Mouse (Mus musculus): Measurements from ENCODE around the gene Zfp202. TPM values are rescaled to one million over a fixed set of nuclear protein-coding genes. Genes with fewer than 3 reads are reported as not detected.

Zfp202 gene
- polyA plus RNA-seq, 1 experiment: not detected

DNA sequence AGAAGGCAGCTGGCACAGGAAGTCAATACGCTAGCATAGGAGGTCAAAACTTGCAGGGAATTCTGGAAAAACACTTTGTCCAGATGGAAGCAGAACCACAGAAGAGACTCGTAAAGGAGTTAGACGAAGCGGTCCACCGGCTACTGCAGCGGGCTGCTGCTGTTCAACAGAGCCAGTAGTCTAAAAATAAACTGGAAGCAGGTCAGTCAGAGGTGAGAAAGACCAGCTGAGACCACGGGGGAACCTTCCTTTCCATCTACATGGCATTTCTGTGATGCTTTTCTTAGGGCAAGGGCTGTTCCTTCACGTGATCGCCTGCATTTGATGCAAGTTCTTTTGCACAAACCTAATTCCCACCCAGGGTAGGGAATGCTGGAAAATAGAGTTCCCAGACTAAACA, 53.4 kb downstream of the Zfp202 start:
- WGBS: 74% methylated on average over 9 of the region's 9 CpGs

DNA sequence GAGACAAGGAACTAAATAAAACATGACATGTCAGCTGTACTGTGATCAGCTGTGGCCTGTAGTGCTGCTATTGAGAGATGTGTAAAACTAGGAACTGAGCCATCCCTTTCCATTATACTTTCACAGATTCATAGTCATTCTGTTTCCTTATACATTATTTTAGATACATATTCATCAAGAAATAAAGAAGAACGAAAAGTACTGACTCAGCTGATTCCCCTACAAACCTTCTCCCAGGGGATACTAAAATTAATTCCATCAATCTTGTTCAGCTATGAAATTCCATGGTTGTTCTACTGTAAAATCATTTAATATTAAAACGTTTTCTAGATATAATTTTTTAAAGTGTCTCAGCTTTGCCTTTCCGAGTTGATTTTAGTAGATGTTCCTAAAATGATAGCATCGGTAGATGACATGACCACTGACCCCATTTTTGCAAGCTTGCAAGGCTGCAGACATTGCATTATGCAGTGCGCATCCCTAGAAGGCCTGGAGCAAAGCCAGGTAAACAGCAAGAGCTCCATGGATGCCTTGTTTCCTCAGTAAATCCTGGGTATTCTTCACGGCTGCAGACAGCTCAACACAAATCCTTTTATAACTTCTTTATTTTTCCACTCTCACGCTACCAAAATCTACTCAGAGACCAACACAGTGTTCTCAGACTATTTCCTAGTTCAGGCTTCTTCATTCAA, 54.0 kb downstream of the Zfp202 start:
- TF ChIP-seq CTCF (IDR thresholded peaks at IDR 0.05; ENCODE audit: control insufficient read depth, insufficient read depth, low read length): no peak
- no peak for TF ChIP-seq POLR2A (IDR thresholded peaks at IDR 0.05; ENCODE audit: borderline replicate concordance, control insufficient read depth, low read depth, low read length)
- no peak overlapping the region for H3K4me3 ChIP-seq (replicated peaks; ENCODE audit: control insufficient read depth, low read depth, low read length)
- H3K4me1 ChIP-seq (ENCODE audit: control insufficient read depth, insufficient read depth, low read length): peaks cover 2% of the 10 kb centered on the region
- 78% methylated on average over 7 of the region's 7 CpGs for WGBS
- no peak overlapping the region for H3K27ac ChIP-seq (ENCODE audit: control insufficient read depth, insufficient read depth, low read depth, low read length, poor library complexity)

More for the DNA sequence above, 53.4 kb downstream of the Zfp202 start:
- Histone ChIP-seq H3K27ac (ENCODE audit: control insufficient read depth, insufficient read depth, low read depth, low read length, poor library complexity) (no peak overlapping the region), H3K4me3 (replicated peaks; ENCODE audit: control insufficient read depth, low read depth, low read length) (no peak overlapping the region), H3K4me1 (ENCODE audit: control insufficient read depth, insufficient read depth, low read length) (peaks cover 2% of the 10 kb centered on the region)
- TF ChIP-seq POLR2A (IDR thresholded peaks at IDR 0.05; ENCODE audit: borderline replicate concordance, control insufficient read depth, low read depth, low read length) (no peak), CTCF (IDR thresholded peaks at IDR 0.05; ENCODE audit: control insufficient read depth, insufficient read depth, low read length) (no peak)

DNA sequence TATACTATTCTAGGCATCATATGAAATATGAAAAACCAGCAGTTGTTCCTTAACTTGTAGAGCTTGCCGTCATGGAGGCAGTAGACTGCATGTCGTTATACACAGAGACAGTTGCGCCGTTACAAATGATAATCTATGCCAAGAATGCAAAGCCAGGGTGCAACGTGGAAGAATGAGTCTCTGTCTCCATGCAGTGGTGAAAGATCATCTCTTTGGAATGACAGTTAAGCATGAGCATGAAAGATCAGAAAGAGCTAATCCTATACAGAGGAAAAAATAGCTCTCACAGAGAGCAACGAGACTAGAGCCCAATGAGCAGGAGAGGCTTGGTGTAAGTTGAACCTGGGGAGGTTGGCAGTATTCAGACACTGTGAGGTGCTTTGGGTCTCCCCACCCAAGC, 54.6 kb downstream of the Zfp202 start:
- Histone ChIP-seq H3K4me1 (ENCODE audit: control insufficient read depth, insufficient read depth, low read length) (no peaks in the 10 kb centered on the region), H3K27ac (ENCODE audit: control insufficient read depth, insufficient read depth, low read depth, low read length, poor library complexity) (no peak overlapping the region), H3K4me3 (replicated peaks; ENCODE audit: control insufficient read depth, low read depth, low read length) (no peak overlapping the region)
- WGBS: 82% methylated on average over 6 of the region's 6 CpGs
- TF ChIP-seq POLR2A (IDR thresholded peaks at IDR 0.05; ENCODE audit: borderline replicate concordance, control insufficient read depth, low read depth, low read length) (no peak), CTCF (IDR thresholded peaks at IDR 0.05; ENCODE audit: control insufficient read depth, insufficient read depth, low read length) (no peak)

DNA sequence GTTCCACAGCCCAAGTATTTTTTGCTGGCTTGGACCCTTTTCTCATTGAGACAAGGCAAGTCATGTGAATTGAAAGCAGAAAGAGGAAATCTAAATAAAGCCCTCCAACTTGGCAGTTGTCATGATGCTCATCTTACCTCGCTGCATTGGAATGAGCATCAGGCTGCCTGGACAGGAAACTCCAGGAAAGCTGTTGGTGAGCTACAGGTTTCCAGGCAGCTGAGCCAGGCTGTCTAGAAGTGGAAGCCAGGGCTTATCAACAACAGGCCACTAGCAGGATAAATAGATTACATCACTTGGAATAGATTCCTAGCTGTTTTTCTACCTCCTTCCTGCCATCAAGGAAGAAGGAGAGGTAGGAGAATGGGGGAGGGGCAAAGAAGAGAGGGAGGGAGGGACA, 57.0 kb downstream of the Zfp202 start:
- no peak for TF ChIP-seq POLR2A (IDR thresholded peaks at IDR 0.05; ENCODE audit: borderline replicate concordance, control insufficient read depth, low read depth, low read length)
- no peak for TF ChIP-seq CTCF (IDR thresholded peaks at IDR 0.05; ENCODE audit: control insufficient read depth, insufficient read depth, low read length)
- Histone ChIP-seq H3K4me3 (replicated peaks; ENCODE audit: control insufficient read depth, low read depth, low read length) (no peak overlapping the region), H3K27ac (ENCODE audit: control insufficient read depth, insufficient read depth, low read depth, low read length, poor library complexity) (no peak overlapping the region), H3K4me1 (ENCODE audit: control insufficient read depth, insufficient read depth, low read length) (no peaks in the 10 kb centered on the region)
- WGBS: 58% methylated on average over 1 of the region's 1 CpGs

DNA sequence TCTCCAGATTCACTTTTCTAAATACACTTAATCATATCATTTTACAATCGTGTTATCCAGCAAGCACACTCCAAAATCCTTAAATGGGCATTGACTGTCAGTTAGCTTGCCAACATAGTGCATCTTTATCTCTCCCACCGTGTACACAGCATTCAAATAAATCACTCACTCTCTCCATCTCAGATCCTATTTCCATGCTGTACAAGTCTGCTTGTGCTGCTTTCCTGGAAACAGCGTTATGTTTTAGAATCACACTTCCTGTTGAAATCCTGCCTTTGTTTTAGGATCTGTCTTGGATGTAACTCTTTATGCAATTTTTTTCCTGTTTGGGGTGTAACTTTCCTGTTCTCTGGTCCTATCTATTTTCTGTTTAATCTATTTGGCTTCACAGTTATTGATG, 60.3 kb downstream of the Zfp202 start:
- TF ChIP-seq CTCF (IDR thresholded peaks at IDR 0.05; ENCODE audit: control insufficient read depth, insufficient read depth, low read length): no peak
- TF ChIP-seq POLR2A (IDR thresholded peaks at IDR 0.05; ENCODE audit: borderline replicate concordance, control insufficient read depth, low read depth, low read length): no peak
- Histone ChIP-seq H3K4me1 (ENCODE audit: control insufficient read depth, insufficient read depth, low read length) (no peaks in the 10 kb centered on the region), H3K27ac (ENCODE audit: control insufficient read depth, insufficient read depth, low read depth, low read length, poor library complexity) (no peak overlapping the region), H3K4me3 (replicated peaks; ENCODE audit: control insufficient read depth, low read depth, low read length) (no peak overlapping the region)
- 48% methylated on average over 3 of the region's 3 CpGs for WGBS

Other genes starting within 250 kb of the Zfp202 start
- not detected in 2 replicates for gene Olfr975, start 240.3 kb upstream of the Zfp202 start, polyA plus RNA-seq (2011; ENCODE audit: insufficient read depth, insufficient read length, low replicate concordance, missing spikeins)
- not detected in 2 replicates for gene Olfr976, start 231.2 kb upstream of the Zfp202 start, polyA plus RNA-seq (2011; ENCODE audit: insufficient read depth, insufficient read length, low replicate concordance, missing spikeins)
- not detected in 2 replicates for gene Olfr978, start 200.2 kb upstream of the Zfp202 start, polyA plus RNA-seq (2011; ENCODE audit: insufficient read depth, insufficient read length, low replicate concordance, missing spikeins)
- gene Olfr979, start 188.9 kb upstream of the Zfp202 start, polyA plus RNA-seq (2011; ENCODE audit: insufficient read depth, insufficient read length, low replicate concordance, missing spikeins): not detected in 2 replicates
- not detected in 2 replicates for gene Olfr980, start 182.7 kb upstream of the Zfp202 start, polyA plus RNA-seq (2011; ENCODE audit: insufficient read depth, insufficient read length, low replicate concordance, missing spikeins)
- gene Olfr981, start 170.9 kb upstream of the Zfp202 start, polyA plus RNA-seq (2011; ENCODE audit: insufficient read depth, insufficient read length, low replicate concordance, missing spikeins): not detected in 2 replicates
- gene Olfr982, start 118.5 kb upstream of the Zfp202 start, polyA plus RNA-seq (2011; ENCODE audit: insufficient read depth, insufficient read length, low replicate concordance, missing spikeins): not detected in 2 replicates
- gene Olfr983, start 98.7 kb upstream of the Zfp202 start, polyA plus RNA-seq (2011; ENCODE audit: insufficient read depth, insufficient read length, low replicate concordance, missing spikeins): not detected in 2 replicates
- gene Olfr984, start 78.1 kb upstream of the Zfp202 start, polyA plus RNA-seq (2011; ENCODE audit: insufficient read depth, insufficient read length, low replicate concordance, missing spikeins): not detected in 2 replicates
- not detected in 2 replicates for gene Olfr985, start 62.1 kb upstream of the Zfp202 start, polyA plus RNA-seq (2011; ENCODE audit: insufficient read depth, insufficient read length, low replicate concordance, missing spikeins)
- gene Tmem225, start 44.2 kb upstream of the Zfp202 start, polyA plus RNA-seq (2011; ENCODE audit: insufficient read depth, insufficient read length, low replicate concordance, missing spikeins): not detected in 2 replicates
- gene Olfr986, start 11.4 kb upstream of the Zfp202 start, polyA plus RNA-seq (2011; ENCODE audit: insufficient read depth, insufficient read length, low replicate concordance, missing spikeins): 0.40 TPM in 1 of 2 replicates, not detected in the other
- not detected in 2 replicates for gene Scn3b, start 76.9 kb downstream of the Zfp202 start, polyA plus RNA-seq (2011; ENCODE audit: insufficient read depth, insufficient read length, low replicate concordance, missing spikeins)

Data from bone marrow, adult 2 months (tissue).